Mouse (Mus musculus) small intestine, adult 2 months (tissue): Measurements from ENCODE around the gene Kdm4a.

ENCODE experiments used
- CTCF ChIP-seq: fragments of 200-500 bp; IDR thresholded peaks from 2 replicates; pipeline ENCODE4 v1.5.1; 2012; ENCODE audit warnings: low read depth, mild to moderate bottlenecking, control low read depth, inconsistent platforms, low read length, moderate library complexity, mixed read lengths; ENCODE audit not compliant: insufficient replicate concordance, insufficient read length; ENCODE audit errors: extremely low read depth
- POLR2A ChIP-seq: fragments of 200-500 bp; IDR thresholded peaks from 2 replicates; pipeline ENCODE4 v1.6.1; 2012; ENCODE audit warnings: low read depth, mild to moderate bottlenecking, control low read depth, inconsistent platforms, low read length, moderate library complexity

GRCm38 (mm10) chr4:118099637-118100364 is 80.0 kb downstream of the Kdm4a start:
- TF ChIP-seq CTCF (no peak), POLR2A (no peak)
